Mouse (Mus musculus): ENCODE results near the gene Dusp16. TPM values are rescaled to one million over a fixed set of nuclear protein-coding genes. Genes with fewer than 3 reads are reported as not detected.
"Not testable (repeated sequence)": the region's sequence is repeated elsewhere in the genome, so short reads cannot be mapped to it uniquely, and the experiment has no call there.

The Dusp16 gene
- polyA plus RNA-seq, 1 experiment from 2014 or later, result 14.2 TPM

GRCm38 (mm10) chr6:134700451-134701210, 91.8 kb downstream of the Dusp16 start:
- Histone ChIP-seq H3K4me1 (no peaks in the 10 kb centered on the region), H3K27ac (replicated peaks) (no peak overlapping the region), H3K27me3 (ENCODE audit: low read depth, poor library complexity, severe bottlenecking) (no peaks in the 10 kb centered on the region), H3K4me3 (no peak overlapping the region), H3K36me3 (no peaks in the 10 kb centered on the region), H3K9me3 (replicated peaks) (no peaks in the 10 kb centered on the region)
- DNase-seq (ENCODE audit: low spot score), result no peak
- 83% methylated on average over 8 of the region's 8 CpGs for WGBS

DNA sequence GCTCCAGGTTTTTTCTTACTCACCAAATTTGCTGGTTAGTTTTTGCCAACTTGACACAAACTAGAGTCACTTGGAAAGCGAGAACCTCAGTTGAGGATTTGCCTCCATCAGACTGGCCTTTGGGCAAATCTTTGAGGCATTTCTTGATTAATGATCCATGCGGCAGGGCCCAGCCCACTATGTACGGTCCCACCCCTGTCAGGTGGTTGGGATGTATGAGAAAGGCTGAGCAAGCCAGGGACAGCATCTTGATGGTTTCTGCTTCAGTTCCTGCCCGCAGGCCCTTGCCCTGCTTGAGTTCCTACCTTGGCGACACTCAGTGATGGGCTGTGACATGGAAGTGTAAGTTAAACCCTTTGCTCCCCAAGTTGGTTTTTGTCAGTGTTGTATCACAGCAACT, 94.2 kb downstream of the Dusp16 start:
- Histone ChIP-seq H3K27me3 (ENCODE audit: low read depth, poor library complexity, severe bottlenecking) (no peaks in the 10 kb centered on the region), H3K4me1 (no peaks in the 10 kb centered on the region), H3K9me3 (replicated peaks) (no peaks in the 10 kb centered on the region), H3K27ac (replicated peaks) (no peak overlapping the region), H3K4me3 (no peak overlapping the region), H3K36me3 (no peaks in the 10 kb centered on the region)
- DNase-seq (ENCODE audit: low spot score), result no peak
- WGBS, result 97% methylated on average over 5 of the region's 5 CpGs

GRCm38 (mm10) chr6:134696554-134696953, 95.9 kb downstream of the Dusp16 start:
- Histone ChIP-seq H3K4me1 (no peaks in the 10 kb centered on the region), H3K27me3 (ENCODE audit: low read depth, poor library complexity, severe bottlenecking) (no peaks in the 10 kb centered on the region), H3K36me3 (no peaks in the 10 kb centered on the region), H3K27ac (replicated peaks) (no peak overlapping the region), H3K9me3 (replicated peaks) (no peaks in the 10 kb centered on the region), H3K4me3 (no peak overlapping the region)
- no peak for DNase-seq (ENCODE audit: low spot score)
- 97% methylated on average over 2 of the region's 2 CpGs for WGBS

- Histone ChIP-seq H3K27ac (replicated peaks) (no peak overlapping the region), H3K27me3 (ENCODE audit: low read depth, poor library complexity, severe bottlenecking) (no peaks in the 10 kb centered on the region), H3K9me3 (replicated peaks) (no peaks in the 10 kb centered on the region), H3K4me3 (no peak overlapping the region), H3K4me1 (no peaks in the 10 kb centered on the region), H3K36me3 (no peaks in the 10 kb centered on the region)
- WGBS, result 80% methylated on average over 4 of the region's 4 CpGs
- DNase-seq (ENCODE audit: low spot score), result no peak
Measured at GRCm38 (mm10) chr6:134696146-134696545, 96.3 kb downstream of the Dusp16 start.

DNA sequence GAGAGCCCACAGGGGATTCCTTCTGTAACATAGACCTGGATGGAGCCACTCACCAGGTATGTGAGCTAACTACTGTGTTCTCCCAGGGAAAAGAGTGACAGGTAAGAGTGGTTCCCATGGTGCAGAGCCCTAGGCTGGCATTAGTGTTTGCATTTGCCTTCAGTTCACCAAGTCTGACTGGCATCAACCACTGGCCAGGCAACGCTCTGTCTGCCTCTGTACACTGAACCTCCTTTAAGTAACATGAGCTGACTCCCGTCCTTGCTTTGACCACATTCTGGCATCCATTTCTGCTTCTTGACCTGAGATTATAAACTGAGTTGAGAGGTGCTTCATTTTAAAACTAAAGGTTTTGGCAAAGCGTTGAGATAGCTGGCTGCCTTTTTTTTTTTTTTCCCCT, 96.8 kb downstream of the Dusp16 start:
- WGBS, result 89% methylated on average over 3 of the region's 3 CpGs

GRCm38 (mm10) chr6:134694988-134695387, 97.4 kb downstream of the Dusp16 start:
- H3K27ac ChIP-seq (replicated peaks), result no peak overlapping the region
- no peaks in the 10 kb centered on the region for H3K36me3 ChIP-seq
- no peak overlapping the region for H3K4me3 ChIP-seq
- DNase-seq (ENCODE audit: low spot score), result no peak
- WGBS, result 98% methylated on average over 3 of the region's 3 CpGs
- H3K9me3 ChIP-seq (replicated peaks), result no peaks in the 10 kb centered on the region
- no peaks in the 10 kb centered on the region for H3K27me3 ChIP-seq (ENCODE audit: low read depth, poor library complexity, severe bottlenecking)
- H3K4me1 ChIP-seq, result no peaks in the 10 kb centered on the region

More for the DNA sequence above, 96.8 kb downstream of the Dusp16 start:
- H3K27ac ChIP-seq (replicated peaks), result no peak overlapping the region
- H3K4me1 ChIP-seq, result no peaks in the 10 kb centered on the region
- no peaks in the 10 kb centered on the region for H3K9me3 ChIP-seq (replicated peaks)
- H3K27me3 ChIP-seq (ENCODE audit: low read depth, poor library complexity, severe bottlenecking), result no peaks in the 10 kb centered on the region
- H3K4me3 ChIP-seq, result no peak overlapping the region
- DNase-seq (ENCODE audit: low spot score), result no peak
- H3K36me3 ChIP-seq, result no peaks in the 10 kb centered on the region

DNA sequence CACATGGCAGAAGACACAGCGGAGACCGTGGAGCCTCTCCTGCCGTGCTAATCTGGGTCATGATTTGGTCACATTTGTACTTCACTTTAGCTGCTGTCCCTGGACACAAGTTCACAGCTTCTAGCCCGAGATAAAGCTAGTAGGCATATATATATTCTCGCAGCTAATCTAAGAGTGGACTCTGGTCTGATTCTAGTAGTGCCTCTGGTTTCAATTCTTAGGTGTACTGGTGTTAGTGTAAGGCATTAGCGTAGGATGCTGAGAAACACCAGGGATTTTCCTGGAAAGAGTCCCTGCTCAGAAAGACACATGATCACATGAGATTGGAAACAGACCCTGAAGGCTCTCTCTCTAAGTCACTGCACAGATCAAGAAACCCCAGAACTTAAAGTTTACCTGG, 97.9 kb downstream of the Dusp16 start:
- Histone ChIP-seq H3K27me3 (ENCODE audit: low read depth, poor library complexity, severe bottlenecking) (no peaks in the 10 kb centered on the region), H3K36me3 (no peaks in the 10 kb centered on the region), H3K9me3 (replicated peaks) (no peaks in the 10 kb centered on the region), H3K27ac (replicated peaks) (no peak overlapping the region), H3K4me1 (no peaks in the 10 kb centered on the region), H3K4me3 (no peak overlapping the region)
- DNase-seq (ENCODE audit: low spot score), result no peak
- 90% methylated on average over 6 of the region's 6 CpGs for WGBS

GRCm38 (mm10) chr6:134685515-134685914, 106.9 kb downstream of the Dusp16 start:
- Histone ChIP-seq H3K36me3 (no peaks in the 10 kb centered on the region), H3K4me3 (no peak overlapping the region), H3K27ac (replicated peaks) (peak overlapping the region; percentile 39; the same call in 1 of the 2 replicates), H3K4me1 (peaks cover 12% of the 10 kb centered on the region), H3K9me3 (replicated peaks) (no peaks in the 10 kb centered on the region), H3K27me3 (ENCODE audit: low read depth, poor library complexity, severe bottlenecking) (no peaks in the 10 kb centered on the region)
- no peak for DNase-seq (ENCODE audit: low spot score)
- 78% methylated on average over 6 of the region's 6 CpGs for WGBS

- Histone ChIP-seq H3K9me3 (replicated peaks) (no peaks in the 10 kb centered on the region), H3K4me1 (peaks cover 12% of the 10 kb centered on the region), H3K4me3 (no peak overlapping the region), H3K27ac (replicated peaks) (no peak overlapping the region), H3K27me3 (ENCODE audit: low read depth, poor library complexity, severe bottlenecking) (no peaks in the 10 kb centered on the region), H3K36me3 (no peaks in the 10 kb centered on the region)
- WGBS, result 55% methylated on average over 2 of the region's 2 CpGs
- no peak for DNase-seq (ENCODE audit: low spot score)
Measured at GRCm38 (mm10) chr6:134685040-134685439, 107.4 kb downstream of the Dusp16 start.

GRCm38 (mm10) chr6:134684354-134684915, 108.0 kb downstream of the Dusp16 start:
- Histone ChIP-seq H3K4me3 (no peak overlapping the region), H3K4me1 (peaks cover 12% of the 10 kb centered on the region), H3K27ac (replicated peaks) (no peak overlapping the region), H3K36me3 (no peaks in the 10 kb centered on the region), H3K27me3 (ENCODE audit: low read depth, poor library complexity, severe bottlenecking) (no peaks in the 10 kb centered on the region), H3K9me3 (replicated peaks) (no peaks in the 10 kb centered on the region)
- 92% methylated on average over 6 of the region's 6 CpGs for WGBS
- DNase-seq (ENCODE audit: low spot score), result no peak

DNA sequence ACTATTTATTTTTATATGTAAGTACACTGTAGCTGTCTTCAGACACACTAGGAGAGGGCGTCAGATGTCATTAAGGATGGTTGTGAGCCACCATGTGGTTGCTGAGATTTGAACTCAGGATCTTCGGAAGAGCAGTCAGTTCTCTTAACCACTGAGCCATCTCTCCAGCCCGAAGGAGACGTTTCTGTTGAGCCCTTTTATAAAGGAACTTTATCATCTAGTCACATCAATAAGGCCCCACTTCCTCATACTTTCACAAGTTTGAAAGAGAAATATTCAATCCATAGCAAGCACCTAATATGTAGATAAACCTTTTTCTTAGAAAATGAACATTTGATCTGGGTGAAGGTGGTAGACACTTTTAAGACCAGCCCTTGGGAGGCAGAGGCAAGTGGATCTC, 113.1 kb downstream of the Dusp16 start:
- H3K27me3 ChIP-seq (ENCODE audit: low read depth, poor library complexity, severe bottlenecking); H3K27ac ChIP-seq (replicated peaks); H3K4me3 ChIP-seq; H3K36me3 ChIP-seq; H3K9me3 ChIP-seq (replicated peaks); DNase-seq (ENCODE audit: low spot score); H3K4me1 ChIP-seq: not testable (repeated sequence)
- whole genome bisulfite sequencing, result 90% methylated on average over 4 of the region's 4 CpGs

DNA sequence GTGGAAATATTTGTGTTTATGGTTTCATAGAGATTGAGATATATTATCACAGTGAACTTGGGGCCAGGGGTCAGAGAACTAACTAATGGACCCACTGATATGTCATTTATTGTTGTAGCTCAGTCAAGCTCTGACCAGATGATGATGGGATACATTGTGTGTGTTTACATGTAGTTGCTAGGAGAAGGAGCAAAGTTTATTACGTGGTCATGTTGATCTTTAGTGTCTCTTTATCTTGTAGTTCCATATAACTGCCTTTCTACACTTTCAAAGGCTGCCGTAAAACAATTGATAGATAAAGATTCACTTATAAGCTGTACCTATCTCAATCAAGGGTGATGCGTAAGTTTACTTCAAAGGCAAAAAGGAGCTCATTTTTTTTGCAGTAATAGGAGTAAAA, 114.4 kb downstream of the Dusp16 start:
- H3K9me3 ChIP-seq (replicated peaks), result no peaks in the 10 kb centered on the region
- no peak overlapping the region for H3K4me3 ChIP-seq
- no peaks in the 10 kb centered on the region for H3K27me3 ChIP-seq (ENCODE audit: low read depth, poor library complexity, severe bottlenecking)
- 87% methylated on average over 3 of the region's 3 CpGs for WGBS
- H3K27ac ChIP-seq (replicated peaks), result no peak overlapping the region
- no peaks in the 10 kb centered on the region for H3K4me1 ChIP-seq
- no peaks in the 10 kb centered on the region for H3K36me3 ChIP-seq
- no peak for DNase-seq (ENCODE audit: low spot score)

DNA sequence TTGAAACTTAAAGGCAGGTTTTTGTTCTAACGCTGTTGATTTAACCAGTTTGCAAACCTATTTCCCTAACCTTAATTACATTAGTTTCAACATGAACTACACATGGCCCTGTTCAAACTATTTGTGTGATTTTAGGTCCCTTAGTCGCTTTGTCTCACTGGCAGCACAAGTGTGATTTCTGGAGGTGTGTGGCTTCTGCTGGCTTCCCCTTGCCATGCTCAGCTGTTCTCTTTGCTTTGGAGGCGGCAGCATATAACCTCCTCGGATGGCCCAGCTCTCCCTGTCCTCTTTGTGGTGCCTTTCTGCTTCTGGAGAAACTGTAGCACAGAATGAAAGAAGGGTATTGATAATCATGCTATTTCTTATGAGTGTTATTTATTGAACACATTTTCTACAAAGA, 114.9 kb downstream of the Dusp16 start:
- Histone ChIP-seq H3K36me3 (no peaks in the 10 kb centered on the region), H3K4me3 (no peak overlapping the region), H3K27me3 (ENCODE audit: low read depth, poor library complexity, severe bottlenecking) (no peaks in the 10 kb centered on the region), H3K27ac (replicated peaks) (no peak overlapping the region), H3K4me1 (no peaks in the 10 kb centered on the region), H3K9me3 (replicated peaks) (no peaks in the 10 kb centered on the region)
- DNase-seq (ENCODE audit: low spot score), result no peak
- WGBS, result 90% methylated on average over 4 of the region's 4 CpGs

Measured in midbrain, embryonic 10.5 days (tissue).